Mouse (Mus musculus) gastrocnemius, postnatal 25 days (tissue): ENCODE results near the gene Dnase2a. TPM values are rescaled to one million over a fixed set of nuclear protein-coding genes. Genes with fewer than 3 reads are reported as not detected.

ENCODE experiments used
- DNase-seq: peaks from one replicate; pipeline ENCODE4 v3.0.0; 2022
- total RNA-seq, 2 experiments: library from RNA; stranded (reverse); gene quantifications; 1 replicate in 1 of 2; 2 replicates in 1 of 2; pipeline ENCODE4 v1.2.3; 2021

Gene Dnase2a
- total RNA-seq, 2 experiments from 2014 or later, result 4.5 to 5.7 TPM

DNA sequence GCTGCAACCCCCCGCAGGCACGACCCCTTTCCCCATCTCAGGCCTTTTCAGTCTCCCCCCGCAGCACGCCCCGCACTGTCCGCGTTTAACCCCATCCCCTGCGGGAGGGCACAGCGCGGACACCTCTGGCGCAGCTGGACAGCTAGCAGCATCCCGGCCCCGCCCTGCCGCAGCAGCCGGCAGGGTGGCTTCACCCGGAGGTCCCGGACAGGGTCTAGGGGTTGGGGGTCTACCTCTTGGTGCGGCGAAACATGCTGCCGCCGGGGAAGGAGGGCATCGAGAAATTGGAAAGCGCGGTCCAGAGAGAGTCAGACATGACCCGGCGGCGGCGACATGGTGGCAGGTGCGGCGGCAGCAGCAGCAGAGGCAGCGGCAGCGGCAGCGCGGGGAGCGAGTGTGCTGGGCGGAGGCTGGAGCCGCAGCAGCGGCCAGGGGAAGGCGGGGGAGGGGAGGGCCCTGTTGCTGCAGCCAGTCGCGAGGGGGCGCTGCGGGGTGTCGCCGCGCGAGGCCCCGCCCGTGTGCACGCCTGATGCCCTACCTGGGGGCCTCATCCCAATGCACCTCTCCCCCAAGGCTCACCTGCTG lies 28.7 kb downstream of the Dnase2a start, which contains the start of gene Mast1:
Gene Mast1, minus strand, starts transcription at position 398 of the 585 bp plus-strand sequence.
- peak; percentile 34 for DNase-seq

DNA sequence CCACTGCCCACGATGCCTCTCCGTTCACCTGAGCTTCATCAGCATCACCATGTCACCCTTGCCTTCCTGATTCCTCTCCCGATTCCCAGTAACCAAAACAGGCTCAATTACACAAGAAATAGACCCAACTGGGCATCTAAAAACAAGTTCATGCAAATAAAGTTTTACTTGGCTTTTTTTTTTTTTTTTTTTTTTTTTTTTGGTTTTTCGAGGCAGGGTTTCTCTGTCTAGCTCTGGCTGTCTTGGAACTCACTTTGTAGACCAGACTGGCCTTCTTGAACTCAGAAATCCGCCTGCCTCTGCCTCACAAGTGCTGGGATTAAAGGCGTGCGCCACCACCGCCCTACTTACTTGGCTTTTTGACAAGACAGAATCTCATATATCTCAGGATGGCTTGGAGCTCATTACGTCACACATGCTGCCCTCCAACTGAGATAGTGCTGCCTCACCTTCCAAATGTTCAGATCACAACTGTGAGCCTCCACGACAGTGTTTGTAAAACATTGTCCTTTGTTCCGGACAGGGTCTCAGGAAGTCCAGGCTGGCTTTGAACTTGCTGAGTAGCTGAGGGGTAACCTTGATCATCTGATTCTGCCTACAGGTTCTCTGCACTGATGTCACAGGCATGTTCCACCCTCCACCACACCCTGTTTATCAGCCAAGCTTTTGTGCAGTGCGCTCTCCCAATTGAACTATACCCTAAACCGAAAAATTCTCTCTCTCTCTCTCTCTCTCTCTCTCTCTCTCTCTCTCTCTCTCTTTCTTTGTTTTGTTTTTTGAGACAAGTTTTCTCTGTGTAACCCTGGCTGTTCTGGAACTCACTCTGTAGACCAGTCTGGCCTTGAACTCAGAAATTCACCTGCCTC lies 29.5 kb downstream of the Dnase2a start:
- DNase-seq, result no peak

DNA sequence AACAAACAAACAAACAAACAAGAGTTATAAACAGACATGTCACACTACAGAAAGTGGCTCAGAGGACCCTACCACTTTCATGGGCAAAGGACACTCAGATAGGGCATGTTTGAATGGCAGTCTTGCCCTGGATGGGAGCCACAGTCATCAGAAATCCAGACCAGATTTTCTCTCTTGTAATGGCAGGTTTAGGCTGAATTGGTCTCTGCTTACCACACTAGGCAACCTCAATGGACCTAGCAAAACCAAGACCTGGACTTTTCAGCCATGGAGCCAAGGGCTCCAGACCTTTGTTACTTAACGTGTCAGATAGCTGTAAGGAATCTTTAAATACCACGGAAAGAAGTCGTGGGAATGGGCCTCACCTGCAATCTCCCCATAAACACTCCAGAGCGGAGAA lies 35.3 kb downstream of the Dnase2a start:
- no peak for DNase-seq

DNA sequence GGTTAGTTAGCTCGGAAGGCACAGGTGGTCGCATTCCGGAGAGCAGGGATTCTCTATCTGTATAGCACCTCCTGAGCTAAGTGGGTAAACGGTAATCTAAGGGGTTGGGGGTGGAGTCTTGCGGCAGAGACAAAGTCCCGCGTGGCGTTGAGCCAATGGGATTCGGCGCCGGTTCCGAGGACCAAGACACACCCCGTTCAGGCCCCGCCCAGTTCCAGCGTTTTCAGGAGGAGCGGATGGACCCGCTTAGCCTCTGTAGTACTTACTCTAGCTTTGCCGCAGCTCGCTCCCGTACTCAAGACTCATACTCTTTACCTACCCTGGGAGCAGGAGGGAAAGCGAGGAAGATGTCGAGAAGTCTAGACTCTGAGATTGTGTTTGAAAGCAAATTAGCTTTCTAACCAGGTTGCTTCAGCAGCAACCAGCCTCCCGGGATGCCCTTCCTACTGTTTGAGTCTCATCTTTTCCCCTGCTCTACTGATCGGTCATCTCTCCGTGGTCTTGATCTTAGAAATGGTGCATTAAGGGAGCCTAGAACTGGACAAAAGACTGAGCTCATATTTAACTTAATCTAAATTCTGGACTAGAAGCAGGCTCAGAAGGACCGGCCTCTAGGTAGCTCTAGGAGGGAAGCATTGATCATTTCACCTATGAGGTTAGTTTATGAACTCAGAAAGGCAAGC lies 36.3 kb downstream of the Dnase2a start:
- DNase-seq, result no peak

DNA sequence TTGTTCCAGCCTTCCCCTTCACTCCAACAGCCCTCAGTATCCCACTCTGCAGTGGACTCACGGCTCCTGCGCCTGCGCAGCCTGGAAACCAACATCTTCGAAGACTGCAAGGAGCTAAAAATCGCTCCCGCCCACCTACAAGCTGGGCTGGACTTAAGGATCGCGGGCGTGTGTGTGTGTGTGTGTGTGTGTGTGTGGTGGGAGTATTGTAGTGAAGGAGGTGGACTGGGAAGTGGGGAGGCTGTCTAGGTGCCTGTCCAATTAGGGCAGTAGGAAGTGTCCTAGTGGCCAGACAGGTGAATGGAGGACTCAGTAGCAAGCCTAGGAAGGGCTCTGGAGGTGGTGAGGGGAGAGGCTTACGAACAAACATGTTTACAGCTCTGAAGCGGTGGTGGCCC lies 36.9 kb downstream of the Dnase2a start:
- DNase-seq, result no peak

DNA sequence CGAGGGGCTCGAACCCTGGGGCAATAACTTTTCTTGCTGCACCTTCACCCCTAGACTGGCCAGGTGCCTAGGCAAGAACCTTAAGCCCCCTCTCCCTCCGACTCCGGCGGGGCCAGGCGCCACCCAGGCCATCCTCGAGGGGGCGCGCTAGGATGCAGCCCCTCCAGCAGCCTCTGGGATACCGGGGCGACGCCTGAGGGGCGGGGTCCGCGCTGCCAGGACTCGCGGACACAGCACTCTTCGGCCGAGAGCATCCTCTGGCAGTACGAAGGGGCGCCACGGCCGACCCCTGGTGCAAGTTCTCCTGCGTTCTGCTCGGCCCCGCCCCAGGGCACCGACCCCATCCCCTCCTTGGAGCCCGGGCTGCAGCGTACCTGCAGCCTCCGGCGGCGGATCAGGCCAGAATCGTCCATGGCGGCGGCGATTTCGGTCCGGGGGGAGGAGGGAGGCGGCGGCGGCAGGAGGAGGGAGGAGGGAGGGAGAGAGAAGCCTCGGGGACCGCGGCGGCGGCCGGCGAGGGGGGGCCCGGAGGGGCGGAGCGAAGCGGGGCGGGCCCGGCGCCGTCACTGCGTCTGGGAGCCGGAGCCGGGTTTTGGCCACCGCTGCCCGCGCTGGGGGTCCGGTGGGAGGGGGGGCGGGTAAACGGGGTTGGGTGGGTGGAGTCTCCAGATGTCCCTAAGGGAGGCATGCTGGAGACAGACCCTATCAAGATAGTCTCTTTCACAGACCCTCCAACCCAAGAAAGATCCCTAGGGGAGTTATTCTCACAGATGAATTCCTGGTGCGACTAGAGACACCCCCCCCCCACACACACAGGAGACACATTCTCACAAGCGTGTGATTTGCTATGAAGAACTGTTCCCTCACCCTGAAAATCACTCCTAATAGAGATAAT lies 37.5 kb downstream of the Dnase2a start:
- no peak for DNase-seq

DNA sequence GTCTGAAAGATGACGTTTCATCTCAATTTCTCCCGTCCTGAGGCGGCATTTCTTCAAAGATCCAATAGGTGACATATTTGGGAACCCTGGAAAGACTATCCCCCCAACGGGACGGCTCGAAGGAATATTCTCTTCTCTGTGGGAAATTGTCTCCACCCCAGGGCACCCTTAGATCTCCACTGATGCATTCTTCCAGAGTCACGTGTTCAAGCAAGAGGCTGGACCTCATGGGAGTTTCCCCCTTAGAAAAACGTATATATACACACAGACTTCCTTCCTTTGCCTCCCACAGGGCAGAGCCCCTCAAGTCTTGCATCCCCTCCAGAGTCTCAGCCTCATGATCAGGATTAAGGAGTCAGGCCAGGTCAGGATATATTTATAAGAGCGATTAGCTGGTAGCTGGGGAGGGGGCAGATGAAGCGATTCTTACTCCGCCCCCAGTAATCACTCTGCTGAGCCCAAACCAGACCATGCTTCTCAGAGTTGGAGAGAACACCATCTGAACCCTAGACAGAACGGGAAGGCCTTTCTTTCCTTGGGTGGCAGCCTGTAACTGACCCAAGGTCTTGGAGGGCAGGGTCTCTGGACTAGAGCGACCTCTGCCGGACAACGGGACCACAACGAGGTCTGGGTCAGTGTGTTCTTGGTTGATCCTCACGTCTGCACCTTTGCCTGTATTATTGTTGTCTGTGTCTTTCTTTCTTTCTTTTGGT lies 38.3 kb downstream of the Dnase2a start, which contains the start of gene Rtbdn:
Gene Rtbdn, plus strand, starts transcription at position 464 of the 713 bp plus-strand sequence.
- no peak for DNase-seq

DNA sequence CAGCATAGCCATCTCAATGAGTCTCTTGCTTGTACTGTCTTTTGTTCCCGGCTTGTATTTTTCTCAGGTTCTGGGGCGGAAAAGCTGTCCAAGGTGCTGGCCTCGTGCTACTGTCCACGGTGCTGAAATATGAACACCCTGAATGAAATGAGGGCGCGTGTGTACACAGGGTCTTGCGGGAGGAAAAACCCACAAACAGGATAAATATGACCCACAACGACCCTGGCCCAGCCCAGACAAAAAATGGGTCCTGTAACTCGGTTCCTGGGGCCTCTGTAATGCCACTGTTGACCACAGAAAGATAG lies 38.8 kb downstream of the Dnase2a start:
- DNase-seq, result no peak

DNA sequence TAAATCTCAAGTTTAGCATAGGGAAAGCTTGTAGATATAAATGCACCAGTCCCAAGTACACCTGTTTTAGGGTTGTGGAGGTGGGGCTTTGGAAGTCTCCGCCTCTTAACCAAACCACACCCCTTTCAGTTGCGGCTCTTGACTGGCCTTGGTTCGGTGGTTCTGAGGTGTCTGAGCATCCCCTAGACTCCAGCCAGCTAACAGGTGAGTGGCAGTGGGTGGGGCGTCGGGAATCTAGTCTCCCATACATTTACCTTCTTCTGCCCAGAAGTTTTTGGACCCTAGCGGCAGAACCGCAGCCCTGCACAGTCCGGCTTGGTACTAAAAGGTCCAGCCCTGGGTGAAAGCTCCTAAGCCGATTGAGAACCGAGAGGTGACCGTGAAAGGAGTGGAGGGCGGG lies 41.4 kb downstream of the Dnase2a start:
- DNase-seq, result no peak

DNA sequence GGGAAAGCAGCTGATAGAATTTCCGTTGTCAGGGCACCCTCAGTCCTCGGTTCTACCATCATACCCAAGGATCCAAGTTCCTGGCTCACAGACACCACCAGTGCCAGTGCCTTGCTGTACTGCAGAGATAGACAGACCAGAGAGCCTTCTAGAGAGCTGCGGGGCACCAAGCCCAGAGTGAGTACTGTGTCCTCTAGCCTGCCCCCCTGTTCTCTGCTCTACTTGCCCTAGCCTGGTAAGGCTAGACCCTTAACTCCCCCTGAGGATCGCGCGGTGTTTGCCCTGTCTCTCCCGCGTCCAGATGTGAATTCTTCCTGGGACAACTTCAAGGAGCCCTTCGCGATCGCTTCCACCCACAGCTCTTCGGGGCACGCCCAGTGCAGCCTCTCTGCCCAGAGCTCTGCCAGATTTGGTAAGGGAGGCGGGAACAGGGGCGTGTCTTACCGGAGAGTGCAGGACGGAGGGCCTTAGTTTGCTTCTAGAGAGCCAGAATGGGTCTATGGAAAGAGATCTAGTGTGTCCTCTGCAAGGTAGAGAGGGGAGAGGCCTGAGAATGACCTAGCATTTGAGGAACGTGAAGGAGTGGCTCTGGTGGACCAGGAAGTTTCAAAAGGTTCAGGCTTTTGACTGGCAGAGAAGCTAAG lies 44.4 kb downstream of the Dnase2a start:
- peak; percentile 41 for DNase-seq

DNA sequence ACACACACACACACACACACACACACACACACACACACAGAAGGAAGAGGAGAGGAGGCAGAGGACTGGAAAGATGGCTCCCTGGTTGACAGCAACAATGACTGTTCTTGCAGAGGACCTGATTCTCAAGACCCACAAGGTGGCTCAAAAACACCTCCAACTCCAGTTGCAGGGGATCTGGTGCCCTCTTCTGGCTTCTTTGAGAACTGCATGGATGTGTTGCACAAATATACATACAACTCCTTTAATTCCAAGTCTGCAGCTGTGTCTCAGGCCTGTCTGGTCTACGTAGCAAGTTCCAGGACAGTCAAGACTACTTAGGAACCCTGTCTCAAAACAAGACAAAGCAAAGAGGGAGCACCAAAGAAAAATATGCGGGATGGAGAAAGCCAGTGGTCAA lies 48.4 kb downstream of the Dnase2a start:
- DNase-seq, result no peak

DNA sequence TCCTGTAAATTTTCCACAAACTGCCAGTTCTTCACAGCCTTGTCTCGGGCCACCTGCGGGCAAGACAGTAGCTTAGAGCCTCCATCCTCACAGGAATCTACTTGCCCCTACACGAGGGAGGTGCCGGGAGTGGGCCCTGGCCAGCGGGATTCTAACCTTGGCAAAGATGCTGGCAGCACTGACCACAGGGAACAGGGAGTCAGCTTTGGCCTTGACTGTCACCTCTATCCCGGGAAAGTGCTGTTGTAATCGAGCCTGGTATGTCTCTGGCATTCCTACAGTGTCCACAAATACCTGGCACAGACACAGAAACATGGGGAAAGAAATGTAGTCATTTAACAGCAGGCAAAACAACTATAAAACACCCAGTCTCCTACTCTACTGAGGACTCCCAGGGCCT lies 51.5 kb downstream of the Dnase2a start:
- no peak for DNase-seq

DNA sequence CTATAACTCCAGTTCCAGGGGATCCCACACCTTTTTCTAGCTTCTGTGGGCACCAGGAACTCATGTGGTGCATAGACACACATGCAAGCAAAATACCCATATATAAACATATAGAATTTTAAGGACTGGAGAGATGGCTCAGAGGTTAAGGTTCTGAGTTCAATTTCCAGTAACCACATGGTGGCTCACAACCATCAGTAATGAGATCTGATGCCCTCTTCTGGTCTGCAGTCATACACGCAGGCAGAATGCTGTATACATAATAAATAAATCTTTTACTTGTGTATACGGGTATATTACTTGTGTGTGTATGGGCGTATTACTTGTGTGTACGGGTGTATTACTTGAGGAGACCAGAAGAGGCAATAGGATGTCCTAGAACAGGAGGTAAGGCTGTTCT lies 55.6 kb downstream of the Dnase2a start:
- DNase-seq, result no peak

DNA sequence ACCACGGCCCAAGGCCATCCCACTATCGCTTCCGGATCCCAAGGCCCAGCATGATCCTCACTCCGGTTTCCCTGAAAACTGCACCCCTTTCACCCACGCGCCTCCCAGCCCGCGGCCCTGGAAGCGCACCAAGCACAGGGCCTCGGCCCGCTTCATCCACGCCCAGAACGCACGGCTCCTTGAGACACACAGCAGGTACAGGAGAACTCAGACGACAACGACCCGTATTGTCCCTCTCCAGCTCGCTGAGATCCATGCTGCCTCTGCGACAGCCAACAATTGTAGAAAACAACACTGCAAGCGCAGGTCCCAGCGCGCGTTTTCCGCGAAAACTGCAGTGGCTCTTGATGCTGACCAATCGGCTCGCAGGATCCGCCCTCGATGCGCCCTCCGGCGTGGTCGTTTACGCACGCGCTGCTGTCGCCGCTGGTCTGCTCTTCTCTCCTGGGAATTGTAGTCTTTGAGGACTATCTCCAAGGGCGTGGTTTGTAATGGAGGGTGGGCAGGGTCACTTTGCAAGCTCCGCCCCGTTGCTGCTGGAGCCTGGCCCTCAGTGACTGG lies 57.5 kb downstream of the Dnase2a start:
- peak; percentile 92 for DNase-seq

DNA sequence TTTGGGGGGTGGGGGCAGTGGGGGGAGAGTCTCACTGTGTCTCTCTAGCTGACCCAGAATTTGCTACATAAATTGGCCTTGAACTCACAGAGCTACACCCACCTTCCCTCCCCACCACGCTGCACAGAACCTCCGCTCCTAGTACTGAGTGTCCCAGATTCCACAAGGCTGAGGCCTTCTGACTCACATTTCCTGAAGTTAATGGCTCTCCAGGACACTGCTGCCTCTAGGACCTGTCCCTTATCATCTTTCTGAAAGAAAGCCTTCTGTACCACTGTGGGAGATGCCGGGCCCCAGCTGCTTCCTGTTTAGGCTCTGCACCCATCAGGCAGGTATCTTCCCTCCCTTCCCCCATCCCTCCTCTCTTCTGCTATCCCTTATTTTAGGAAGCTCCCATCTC lies 58.2 kb downstream of the Dnase2a start:
- no peak for DNase-seq

DNA sequence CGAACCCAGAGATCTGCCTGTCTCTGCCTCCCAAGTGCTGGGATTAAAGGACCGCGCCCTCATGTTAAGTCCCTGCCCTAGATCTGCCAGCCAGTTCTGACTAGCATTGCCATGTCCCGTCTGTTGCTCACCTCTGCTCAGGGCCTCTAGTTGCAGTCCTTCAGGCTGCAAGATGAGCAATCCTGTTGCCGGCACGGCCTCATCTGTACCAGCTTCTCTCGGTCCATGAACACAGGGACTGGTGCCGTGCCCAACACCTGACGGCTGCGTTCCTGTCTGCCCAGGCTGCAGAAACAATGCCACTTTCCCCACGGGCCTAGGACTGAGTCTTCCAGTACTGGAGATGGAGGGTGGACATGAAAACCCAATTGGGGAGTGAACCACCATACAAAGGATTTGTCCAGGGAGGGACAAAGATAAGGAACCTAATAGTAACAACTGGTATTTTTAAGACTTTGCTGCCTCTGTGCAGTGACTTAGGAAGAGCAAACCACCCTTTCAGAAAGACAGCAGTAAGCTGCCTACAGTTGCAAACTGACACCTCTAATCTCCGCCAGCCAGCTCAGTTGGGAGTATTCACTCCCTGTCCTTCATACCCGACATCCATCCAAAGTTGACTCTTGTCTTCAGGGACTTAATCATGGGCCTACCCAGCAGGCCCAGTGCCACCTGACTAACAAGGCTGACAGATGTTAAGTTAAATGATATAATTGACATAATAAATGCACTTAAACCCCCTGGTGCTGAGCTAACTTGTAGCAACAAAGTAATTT lies 59.4 kb downstream of the Dnase2a start:
- no peak for DNase-seq

DNA sequence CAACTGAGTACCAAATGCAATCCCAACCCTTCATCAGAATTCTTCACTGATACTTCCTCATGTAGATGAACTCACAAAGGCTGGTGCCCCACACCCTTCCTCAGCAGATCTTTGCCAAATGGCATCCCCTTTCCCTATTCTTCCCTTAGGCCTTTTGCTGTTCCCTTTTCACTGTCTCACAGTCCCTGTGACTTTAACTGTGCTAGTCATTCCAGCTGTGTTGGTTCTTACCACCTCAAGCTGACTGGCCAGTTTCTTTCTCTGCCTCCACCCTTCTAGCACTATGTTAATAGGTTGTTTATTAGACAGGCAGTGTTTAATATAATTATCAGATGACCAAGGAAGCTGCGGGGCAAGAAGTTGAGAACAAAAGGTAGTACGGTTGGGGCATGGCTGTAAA lies 60.3 kb downstream of the Dnase2a start:
- no peak for DNase-seq

DNA sequence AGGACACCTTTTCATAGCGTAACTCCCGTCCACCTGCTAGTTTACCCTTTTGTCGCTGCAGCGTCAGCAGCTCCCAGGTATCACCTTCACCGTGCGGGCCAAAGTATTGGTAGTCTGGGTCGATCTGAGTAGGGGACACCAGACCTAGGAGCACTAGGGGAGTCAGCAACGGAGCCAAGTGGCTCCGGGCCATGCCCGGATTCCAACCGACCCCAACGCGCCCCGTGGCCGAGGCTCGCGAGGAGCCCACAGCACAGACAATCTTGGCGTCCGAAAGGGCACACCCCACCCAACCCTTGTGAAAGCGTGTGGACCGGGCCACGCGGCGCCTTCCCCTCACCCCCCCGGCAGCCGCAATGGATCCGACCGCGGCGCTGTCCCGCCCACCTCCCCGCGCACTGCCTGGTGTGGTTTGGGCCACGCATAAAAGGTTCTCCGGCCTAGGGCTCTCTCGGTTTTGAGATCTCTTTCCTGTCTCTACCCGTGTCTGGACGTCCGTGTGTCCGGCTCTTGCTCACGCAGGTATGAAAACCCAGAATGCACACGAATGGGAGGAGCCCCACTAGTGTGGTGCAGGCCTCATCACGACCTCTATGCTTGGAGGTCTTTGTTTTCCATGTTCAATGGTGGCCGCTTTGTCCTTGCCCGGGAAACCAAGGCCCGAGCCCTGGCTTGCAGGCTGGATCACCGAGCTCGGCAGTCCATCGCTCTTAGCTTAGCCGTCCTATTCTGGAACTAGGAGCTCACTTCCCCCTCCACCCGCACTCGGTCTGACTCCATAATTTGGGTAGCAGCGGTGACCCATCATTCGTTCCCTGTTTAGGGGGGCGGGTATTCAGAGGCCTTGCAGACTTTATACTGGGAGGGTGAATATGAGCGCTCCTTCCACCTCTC lies 61.1 kb downstream of the Dnase2a start, which contains the start of the genes Gm49661, Prdx2 and Rnaseh2a:
Gene Gm49661, minus strand, starts transcription at position 193 of the 894 bp plus-strand sequence.
Gene Prdx2, plus strand, starts transcription at position 347 of the 894 bp plus-strand sequence.
Gene Rnaseh2a, minus strand, starts transcription at position 527 of the 894 bp plus-strand sequence.
- peak; percentile 75 for DNase-seq
